In genomic region chr2:125092123-125092522, GRCm38 (mm10) we compare ENCODE assay signal across 20 mouse cellular contexts. TPM values are rescaled to one million over a fixed set of nuclear protein-coding genes. Genes with fewer than 3 reads are reported as not detected.
"Had no signal": no experiment of that assay in that cellular context is flagged by ENCODE, and none has a peak within 500 bp of the region (broad histone marks: within the 10 kb centered on the region; RNA-seq: fewer than 3 reads in every experiment).

No protein-coding gene starts in this region.

RNA-seq across cellular contexts. Expression of gene Slc24a5, which starts 24.2 kb away (rescaled TPM):
- total RNA-seq: gastrocnemius, adult 8-10 months; gastrocnemius, postnatal 14 days; left cerebral cortex, postnatal 36 days had no signal

RNA-seq across cellular contexts. Expression of gene Ctxn2, which starts 44.4 kb away (rescaled TPM):
- total RNA-seq: gastrocnemius, adult 8-10 months; gastrocnemius, postnatal 14 days; gastrocnemius, postnatal 36 days; heart, adult 8-10 months; heart, postnatal 10 days; heart, postnatal 25 days; heart, postnatal 4 days had no signal
- polyA plus RNA-seq: gonadal fat pad, adult 2 months; heart, embryonic 10.5 days; heart, embryonic 12.5 days; heart, embryonic 14.5 days; heart, embryonic 16.5 days; intestine, embryonic 14.5 days; limb, embryonic 10.5 days; limb, embryonic 12.5 days; limb, embryonic 14.5 days; liver, embryonic 11.5 days; liver, embryonic 13.5 days; liver, embryonic 15.5 days had no signal
